Mouse (Mus musculus) C2C12 (cell line): ENCODE data around the gene Tmprss11g. TPM values are rescaled to one million over a fixed set of nuclear protein-coding genes. Genes with fewer than 3 reads are reported as not detected.

Experiments used
- polyA plus RNA-seq: library from polyadenylated mRNA; unstranded; fragments of >200 nt; fragmentation: generic; extraction: Trizol; gene quantifications from one replicate; pipeline ENCODE4 v1.2.1, GENCODE M21; 2012; ENCODE audit warnings: missing spikeins

Tmprss11g gene
- polyA plus RNA-seq, 1 experiment = 0.02 TPM

Other genes with a start within 250 kb of the Tmprss11g start
- not detected for gene Tmprss11c, start 229.3 kb downstream of the Tmprss11g start, polyA plus RNA-seq
- gene Tmprss11d, start 145.2 kb downstream of the Tmprss11g start, polyA plus RNA-seq = not detected
- not detected for gene Tmprss11a, start 49.6 kb downstream of the Tmprss11g start, polyA plus RNA-seq
- 0.19 TPM for gene Tmprss11f, start 113.8 kb upstream of the Tmprss11g start, polyA plus RNA-seq
- gene Tmprss11b, start 157.8 kb upstream of the Tmprss11g start, polyA plus RNA-seq = not detected
- not detected for gene Tmprss11e, start 227.2 kb upstream of the Tmprss11g start, polyA plus RNA-seq